Mouse (Mus musculus): ENCODE data around the gene Aanat.

DNA sequence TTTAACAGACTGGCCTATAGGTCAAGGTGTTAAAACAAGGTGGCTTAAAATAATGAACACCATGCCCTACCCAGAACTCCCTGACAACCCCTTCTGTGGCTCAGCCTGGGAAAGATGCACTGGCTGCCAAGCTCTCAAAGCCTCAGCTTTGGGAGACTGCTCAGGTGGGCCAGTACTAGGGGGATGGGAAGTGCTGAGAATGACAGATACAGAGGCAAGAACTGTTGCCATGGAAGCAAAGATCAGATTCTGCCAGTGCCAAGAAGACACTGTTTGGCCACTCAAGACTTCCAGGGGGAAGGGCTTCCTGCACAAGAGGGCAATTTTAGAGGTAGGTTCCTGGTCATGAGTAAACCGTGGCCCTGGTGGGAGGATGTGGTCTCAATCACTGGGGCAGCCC lies 30.7 kb upstream of the Aanat start:
- no peak for TF ChIP-seq CTCF (IDR thresholded peaks at IDR 0.05; ENCODE audit: low read depth, low read length)
- no peak for TF ChIP-seq POLR2AphosphoS5 (IDR thresholded peaks at IDR 0.05; ENCODE audit: insufficient replicate concordance, low read depth, low read length)
- TF ChIP-seq GATA1 (IDR thresholded peaks at IDR 0.05; ENCODE audit: borderline replicate concordance, low read length): no peak
- TF ChIP-seq TAL1 (conservative IDR thresholded peaks at IDR 0.05; ENCODE audit: low read depth, low read length): no peak
- no peak for TF ChIP-seq GATA2 (IDR thresholded peaks at IDR 0.05; ENCODE audit: borderline replicate concordance, low read depth, low read length)

Data from G1E (cell line).